Mouse (Mus musculus): ENCODE data around the gene Gm20388. TPM values are rescaled to one million over a fixed set of nuclear protein-coding genes. Genes with fewer than 3 reads are reported as not detected.
A peak's percentile ranks its signal among the peaks of the same experiment; 100 is the strongest.

Gm20388 gene
- polyA plus RNA-seq, 1 experiment = not detected

GRCm38 (mm10) chr8:123244382-123244781 lies 3333.7 kb downstream of the Gm20388 start:
- Histone ChIP-seq H3K4me3 (ENCODE audit: insufficient read depth, low read depth, low read length) (no peak overlapping the region), H3K27ac (ENCODE audit: insufficient read depth, low read depth, low read length) (no peak overlapping the region), H3K4me1 (ENCODE audit: control insufficient read depth, insufficient read depth, low read length) (peaks cover 3% of the 10 kb centered on the region; the same call in 1 of the 2 replicates)
- no peak for TF ChIP-seq POLR2A (IDR thresholded peaks at IDR 0.05; ENCODE audit: insufficient read depth, low read depth, low read length)
- TF ChIP-seq CTCF (IDR thresholded peaks at IDR 0.05; ENCODE audit: insufficient read depth, low read depth, low read length) = no peak
- 94% methylated on average over 4 of the region's 4 CpGs for WGBS

GRCm38 (mm10) chr8:123245543-123245942 lies 3334.9 kb downstream of the Gm20388 start:
- 89% methylated on average over 12 of the region's 12 CpGs for WGBS
- TF ChIP-seq CTCF (IDR thresholded peaks at IDR 0.05; ENCODE audit: insufficient read depth, low read depth, low read length) = no peak
- TF ChIP-seq POLR2A (IDR thresholded peaks at IDR 0.05; ENCODE audit: insufficient read depth, low read depth, low read length) = no peak
- no peak overlapping the region for H3K27ac ChIP-seq (ENCODE audit: insufficient read depth, low read depth, low read length)
- H3K4me3 ChIP-seq (ENCODE audit: insufficient read depth, low read depth, low read length) = no peak overlapping the region
- peaks cover 3% of the 10 kb centered on the region; the same call in 1 of the 2 replicates for H3K4me1 ChIP-seq (ENCODE audit: control insufficient read depth, insufficient read depth, low read length)

- H3K27ac ChIP-seq (ENCODE audit: insufficient read depth, low read depth, low read length) = no peak overlapping the region
- H3K4me3 ChIP-seq (ENCODE audit: insufficient read depth, low read depth, low read length) = no peak overlapping the region
- WGBS = 98% methylated on average over 6 of the region's 6 CpGs
- no peaks in the 10 kb centered on the region; the same call in 1 of the 2 replicates for H3K4me1 ChIP-seq (ENCODE audit: control insufficient read depth, insufficient read depth, low read length)
- TF ChIP-seq POLR2A (IDR thresholded peaks at IDR 0.05; ENCODE audit: insufficient read depth, low read depth, low read length) = no peak
- TF ChIP-seq CTCF (IDR thresholded peaks at IDR 0.05; ENCODE audit: insufficient read depth, low read depth, low read length) = no peak
These were observed 3337.1 kb downstream of the Gm20388 start for GRCm38 (mm10) chr8:123247748-123248147.

- Histone ChIP-seq H3K27ac (ENCODE audit: insufficient read depth, low read depth, low read length) (no peak overlapping the region), H3K4me1 (ENCODE audit: control insufficient read depth, insufficient read depth, low read length) (0 out of 2 replicates have a peak, but pooled peaks cover 2% of the 10 kb centered on the region), H3K4me3 (ENCODE audit: insufficient read depth, low read depth, low read length) (no peak overlapping the region)
- TF ChIP-seq POLR2A (IDR thresholded peaks at IDR 0.05; ENCODE audit: insufficient read depth, low read depth, low read length) (no peak), CTCF (IDR thresholded peaks at IDR 0.05; ENCODE audit: insufficient read depth, low read depth, low read length) (no peak)
- WGBS = 90% methylated on average over 8 of the region's 8 CpGs
These were observed 3338.0 kb downstream of the Gm20388 start for GRCm38 (mm10) chr8:123248596-123248995.

GRCm38 (mm10) chr8:123250940-123251339 lies 3340.3 kb downstream of the Gm20388 start:
- no peak overlapping the region for H3K27ac ChIP-seq (ENCODE audit: insufficient read depth, low read depth, low read length)
- H3K4me1 ChIP-seq (ENCODE audit: control insufficient read depth, insufficient read depth, low read length) = peaks cover 8% of the 10 kb centered on the region
- no peak overlapping the region for H3K4me3 ChIP-seq (ENCODE audit: insufficient read depth, low read depth, low read length)
- WGBS = 96% methylated on average over 5 of the region's 5 CpGs
- TF ChIP-seq CTCF (IDR thresholded peaks at IDR 0.05; ENCODE audit: insufficient read depth, low read depth, low read length) (no peak), POLR2A (IDR thresholded peaks at IDR 0.05; ENCODE audit: insufficient read depth, low read depth, low read length) (no peak)

DNA sequence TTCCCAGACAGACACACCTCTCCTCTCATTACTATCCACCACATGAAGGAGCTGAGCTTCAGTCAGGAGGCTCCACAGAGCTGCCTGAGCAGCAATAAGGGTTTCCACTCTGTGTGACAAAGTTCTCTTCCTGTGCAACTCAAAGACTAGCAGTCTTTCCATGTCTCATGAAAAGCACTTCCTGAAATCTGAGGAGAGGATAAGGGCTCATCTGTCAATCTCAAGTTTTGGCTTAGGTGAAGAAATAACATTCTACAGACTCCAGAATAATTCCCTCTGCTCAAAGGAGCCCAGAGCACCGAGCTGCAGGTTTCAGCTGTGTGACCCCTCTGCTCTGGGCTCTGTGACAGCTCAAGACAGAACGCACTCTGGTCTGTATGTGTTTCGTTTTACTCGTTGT lies 3342.3 kb downstream of the Gm20388 start:
- TF ChIP-seq POLR2A (IDR thresholded peaks at IDR 0.05; ENCODE audit: insufficient read depth, low read depth, low read length) (no peak), CTCF (IDR thresholded peaks at IDR 0.05; ENCODE audit: insufficient read depth, low read depth, low read length) (no peak)
- H3K4me3 ChIP-seq (ENCODE audit: insufficient read depth, low read depth, low read length) = no peak overlapping the region
- WGBS = 25% methylated on average over 4 of the region's 4 CpGs
- peaks cover 16% of the 10 kb centered on the region for H3K4me1 ChIP-seq (ENCODE audit: control insufficient read depth, insufficient read depth, low read length)
- no peak overlapping the region for H3K27ac ChIP-seq (ENCODE audit: insufficient read depth, low read depth, low read length)

- no peak for TF ChIP-seq CTCF (IDR thresholded peaks at IDR 0.05; ENCODE audit: insufficient read depth, low read depth, low read length)
- 0 out of 2 replicates have a peak, but pooled peaks have one; percentile 3 for TF ChIP-seq POLR2A (IDR thresholded peaks at IDR 0.05; ENCODE audit: insufficient read depth, low read depth, low read length)
- Histone ChIP-seq H3K4me3 (ENCODE audit: insufficient read depth, low read depth, low read length) (peak overlapping the region; percentile 98), H3K27ac (ENCODE audit: insufficient read depth, low read depth, low read length) (peak overlapping the region; percentile 16), H3K4me1 (ENCODE audit: control insufficient read depth, insufficient read depth, low read length) (peaks cover 16% of the 10 kb centered on the region)
- under 1% methylated on average over 39 of the region's 40 CpGs for WGBS
These were observed 3342.9 kb downstream of the Gm20388 start for GRCm38 (mm10) chr8:123253451-123254098.

DNA sequence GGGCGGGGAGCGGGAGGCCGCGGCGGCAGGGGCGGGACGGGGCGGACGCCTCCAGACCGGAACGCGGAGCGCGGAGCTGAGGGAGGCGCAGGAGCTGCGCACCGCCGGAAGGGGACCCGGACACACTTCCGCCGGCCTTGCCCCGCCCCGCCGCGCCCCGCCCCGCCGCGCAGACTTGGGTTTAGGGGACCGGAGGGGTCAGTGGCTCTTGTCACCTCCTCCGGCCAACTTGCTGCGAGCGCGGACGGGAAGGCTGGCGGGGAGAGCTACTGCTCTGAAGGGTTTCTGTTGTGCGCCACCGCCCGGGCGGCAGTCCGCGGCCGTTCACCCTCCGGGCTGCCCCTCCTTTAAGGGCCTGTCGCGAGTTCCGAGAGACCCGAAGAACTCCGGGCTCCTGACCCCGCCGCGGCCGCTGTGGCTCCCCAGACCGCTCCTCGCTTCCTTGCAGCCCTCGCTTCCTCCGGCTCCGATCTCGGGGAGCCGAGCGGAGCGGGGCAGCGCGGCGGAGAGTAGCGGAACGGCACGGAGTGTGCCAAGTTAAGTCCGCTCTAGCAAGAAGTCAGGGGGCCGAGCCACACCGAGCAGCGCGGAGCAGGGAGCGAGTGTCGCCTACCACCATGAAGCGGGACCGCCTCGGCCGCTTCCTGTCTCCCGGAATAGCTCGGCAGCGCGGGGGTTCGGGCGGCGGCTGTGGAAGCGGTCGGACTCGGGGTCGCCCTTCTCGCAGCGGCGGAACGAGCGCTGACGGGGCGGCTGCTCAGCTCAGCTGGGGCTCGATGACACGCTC lies 3343.7 kb downstream of the Gm20388 start, which contains the start of the genes Zfp276 and Vps9d1:
Gene Zfp276, plus strand, starts transcription at position 97 of the 787 bp plus-strand sequence.
Gene Vps9d1, minus strand, starts transcription at position 250 of the 787 bp plus-strand sequence.
- peaks cover 16% of the 10 kb centered on the region for H3K4me1 ChIP-seq (ENCODE audit: control insufficient read depth, insufficient read depth, low read length)
- no peak; the same call in 1 of the 2 replicates for TF ChIP-seq POLR2A (IDR thresholded peaks at IDR 0.05; ENCODE audit: insufficient read depth, low read depth, low read length)
- no peak for TF ChIP-seq CTCF (IDR thresholded peaks at IDR 0.05; ENCODE audit: insufficient read depth, low read depth, low read length)
- H3K4me3 ChIP-seq (ENCODE audit: insufficient read depth, low read depth, low read length) = peak within 1 kb of the TSS; percentile 98
- peak within 1 kb of the TSS; percentile 25 for H3K27ac ChIP-seq (ENCODE audit: insufficient read depth, low read depth, low read length)
- WGBS = under 1% methylated on average over 97 of the region's 99 CpGs

DNA sequence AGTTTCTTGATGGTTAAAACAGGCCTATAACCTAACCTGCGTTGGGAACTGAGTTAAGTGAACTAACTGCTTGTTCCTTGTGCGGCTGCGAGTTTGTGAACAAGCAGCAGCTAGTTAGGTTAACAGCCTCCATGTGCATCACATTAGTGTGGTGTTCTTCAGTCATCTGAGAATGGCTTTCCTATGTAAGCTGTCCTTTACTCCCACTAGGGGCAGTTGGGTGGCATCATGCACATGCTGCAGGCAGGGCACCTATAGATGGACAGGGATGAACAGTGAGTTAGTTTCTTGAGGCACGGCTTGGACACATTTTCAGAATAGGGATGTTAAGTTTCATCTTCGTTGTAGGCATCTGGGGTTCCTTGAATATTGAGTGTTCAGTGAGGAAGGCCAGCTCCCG lies 3344.5 kb downstream of the Gm20388 start:
- 59% methylated on average over 6 of the region's 6 CpGs for whole genome bisulfite sequencing
- H3K4me1 ChIP-seq (ENCODE audit: control insufficient read depth, insufficient read depth, low read length) = peaks cover 16% of the 10 kb centered on the region
- H3K27ac ChIP-seq (ENCODE audit: insufficient read depth, low read depth, low read length) = no peak overlapping the region
- TF ChIP-seq POLR2A (IDR thresholded peaks at IDR 0.05; ENCODE audit: insufficient read depth, low read depth, low read length) = no peak
- no peak for TF ChIP-seq CTCF (IDR thresholded peaks at IDR 0.05; ENCODE audit: insufficient read depth, low read depth, low read length)
- peak overlapping the region; percentile 98; the same call in 1 of the 2 replicates for H3K4me3 ChIP-seq (ENCODE audit: insufficient read depth, low read depth, low read length)

All from olfactory bulb, adult 2 months (tissue).